Mouse (Mus musculus) right cerebral cortex, postnatal 14 days (tissue): ENCODE data around the gene Cldn19.

Experiments used
- DNase-seq: peaks from one replicate; pipeline ENCODE4 v3.0.0; 2022

Gene Cldn19

DNA sequence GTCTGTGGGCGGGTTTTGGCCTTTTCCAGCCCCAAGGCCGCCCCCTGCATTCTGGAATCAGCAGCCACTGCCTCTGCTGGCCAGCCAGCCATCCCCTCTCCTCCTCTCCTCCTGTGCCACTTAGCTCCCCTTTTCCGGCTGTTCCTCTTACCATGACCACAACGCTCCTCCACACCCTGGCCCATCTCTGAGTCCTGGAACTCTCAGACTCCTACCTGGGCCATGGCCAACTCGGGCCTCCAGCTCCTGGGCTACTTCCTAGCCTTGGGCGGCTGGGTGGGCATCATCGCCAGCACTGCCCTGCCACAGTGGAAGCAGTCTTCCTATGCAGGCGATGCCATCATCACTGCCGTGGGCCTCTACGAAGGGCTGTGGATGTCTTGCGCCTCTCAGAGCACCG, at the start of gene Cldn19:
TSS of gene Cldn19 (plus strand) at position 64 of the 400 bp plus-strand sequence.
- no peak for DNase-seq

DNA sequence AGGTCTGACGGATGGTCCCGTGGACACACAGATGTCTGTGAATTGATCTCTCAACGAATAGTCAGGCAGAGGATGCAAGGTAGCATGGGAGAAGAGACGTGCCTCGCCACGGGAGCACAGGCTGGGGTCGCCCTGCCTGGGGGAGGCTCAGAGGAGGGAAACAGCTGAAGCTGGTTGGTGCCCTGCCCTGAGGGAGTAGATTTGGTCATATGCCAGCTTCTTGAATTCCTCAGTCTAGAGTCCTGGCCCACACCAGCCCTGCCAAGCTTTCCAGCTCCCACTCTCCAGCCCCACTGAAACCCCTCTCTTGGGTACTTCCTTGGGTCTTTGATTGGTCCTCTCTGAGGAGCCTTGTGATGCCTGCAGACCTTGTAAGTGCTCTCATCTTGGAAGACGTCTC, 38.5 kb upstream of the Cldn19 start:
- DNase-seq, result no peak

DNA sequence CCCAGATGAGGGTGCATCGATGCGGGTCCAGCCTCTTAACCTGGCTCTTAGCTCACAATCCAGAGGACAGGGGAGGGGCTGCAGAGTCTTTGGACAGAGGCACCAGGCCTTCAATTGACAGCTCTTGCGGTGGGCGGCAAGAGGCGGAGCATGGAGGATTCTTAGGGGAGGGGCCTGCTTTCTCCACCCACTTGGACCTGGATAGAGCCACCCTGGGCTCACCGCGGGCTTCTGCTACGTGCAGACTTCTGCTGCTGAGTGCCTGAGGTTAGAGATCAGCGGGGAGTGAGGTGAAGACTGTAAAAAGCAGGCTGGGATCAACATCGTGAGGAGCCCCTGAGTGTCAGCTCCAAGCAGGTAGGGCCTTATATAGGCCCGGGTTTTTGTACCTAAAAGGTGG, 37.0 kb upstream of the Cldn19 start, which contains the start of gene Tmem269:
TSS of gene Tmem269 (minus strand) at position 49 of the 400 bp plus-strand sequence.
- no peak for DNase-seq

DNA sequence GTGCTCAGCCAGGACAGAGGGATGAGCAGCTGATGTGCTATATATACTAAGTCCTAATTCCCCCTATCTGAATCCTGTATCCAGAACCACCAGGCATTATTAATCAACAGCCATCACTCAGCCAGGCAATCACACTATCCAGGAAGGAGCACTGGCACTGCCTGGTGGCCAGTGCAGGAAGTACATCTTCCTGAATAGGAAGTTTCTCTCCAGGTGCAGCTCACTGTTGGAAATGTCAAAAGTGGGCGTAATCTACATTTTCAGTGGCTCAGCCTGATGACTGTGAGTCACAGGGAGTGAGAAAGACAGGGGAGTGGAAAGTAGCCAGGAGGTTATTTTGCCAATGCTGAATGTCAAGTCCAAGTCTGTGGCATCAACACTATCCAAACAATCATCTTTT, 31.5 kb upstream of the Cldn19 start:
- no peak for DNase-seq

DNA sequence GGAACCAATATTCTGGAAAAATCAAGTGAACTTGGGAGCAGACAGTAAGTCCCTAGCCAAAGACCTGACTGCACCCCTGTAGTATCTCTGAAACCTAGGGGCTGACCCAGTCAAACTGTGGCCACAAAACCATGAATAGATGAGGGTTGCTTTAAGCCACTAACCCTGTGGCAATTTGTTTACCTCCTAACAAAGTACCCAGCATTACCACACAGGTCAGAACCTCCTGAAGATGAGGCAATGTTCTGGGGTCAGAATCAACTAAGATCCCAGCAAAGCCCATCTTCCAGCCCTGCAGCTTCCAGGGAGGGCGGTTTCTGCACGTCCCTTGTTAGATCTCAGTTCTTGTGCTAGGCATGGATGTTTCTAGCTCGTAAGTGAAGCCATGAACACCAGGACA, 30.7 kb upstream of the Cldn19 start:
- DNase-seq, result no peak

- no peak for DNase-seq
These were observed 29.5 kb upstream of the Cldn19 start for GRCm38 (mm10) chr4:119225719-119226118.

DNA sequence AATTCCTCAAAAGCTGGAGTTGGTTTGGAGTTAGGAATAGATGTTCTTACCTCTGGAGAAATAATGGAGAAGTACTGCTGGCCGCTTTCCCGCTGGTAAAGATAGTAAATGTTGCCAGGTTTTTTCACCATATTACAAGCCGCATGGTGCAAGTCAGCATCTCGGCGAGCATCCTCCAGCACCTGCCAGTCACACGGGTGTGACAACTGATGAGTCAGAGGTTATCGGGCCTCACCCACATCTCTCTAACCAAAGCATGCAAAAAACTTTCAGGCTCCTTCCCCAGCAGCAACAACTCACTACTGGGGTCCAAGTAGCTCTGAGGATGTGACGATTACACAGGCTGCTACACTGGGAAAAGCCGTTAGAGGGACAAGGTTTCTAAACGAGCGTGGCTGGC, 28.5 kb upstream of the Cldn19 start:
- no peak for DNase-seq

DNA sequence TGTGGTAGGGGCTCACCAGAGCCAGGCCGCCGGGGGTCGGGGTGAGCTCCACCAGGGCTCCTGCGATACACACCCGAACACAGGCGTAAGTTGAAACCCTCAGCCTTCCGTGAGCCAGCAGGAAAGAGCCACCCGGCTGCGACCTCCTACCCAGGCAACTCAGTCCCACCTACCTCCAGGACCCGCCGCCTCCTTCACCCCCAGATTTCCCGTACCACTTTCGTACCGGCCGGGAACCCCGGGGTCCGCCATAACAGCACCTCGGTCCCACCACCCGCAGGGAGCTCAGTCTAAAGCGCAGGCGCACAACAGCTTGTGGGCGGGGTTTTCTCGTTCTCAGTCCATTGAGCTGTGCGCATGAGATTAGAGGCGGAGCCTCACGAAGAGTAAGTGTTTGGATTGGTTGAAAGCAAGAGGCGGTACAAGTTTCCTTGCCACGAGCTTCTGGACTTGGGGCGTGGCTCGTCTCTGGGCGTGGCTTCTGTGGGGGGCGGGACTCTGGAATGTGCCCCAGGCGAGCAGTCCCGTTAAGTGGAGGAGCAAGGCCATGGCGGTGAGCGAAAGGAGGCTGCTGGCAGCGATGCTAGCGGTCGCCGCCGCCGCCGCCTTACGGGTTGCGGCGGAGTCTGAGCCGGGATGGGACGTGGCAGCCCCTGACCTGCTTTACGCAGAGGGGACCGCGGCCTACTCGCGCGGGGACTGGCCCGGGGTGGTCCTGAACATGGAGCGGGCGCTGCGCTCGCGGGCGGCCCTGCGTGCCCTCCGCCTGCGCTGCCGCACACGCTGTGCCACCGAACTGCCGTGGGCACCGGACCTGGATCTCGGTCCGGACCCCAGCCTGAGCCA, 22.6 kb upstream of the Cldn19 start, which contains the start of the genes AU022252 and P3h1:
TSS of gene AU022252 (minus strand) at position 303 of the 846 bp plus-strand sequence.
TSS of gene P3h1 (plus strand) at position 506 of the 846 bp plus-strand sequence.
- DNase-seq, result peak; percentile 96

GRCm38 (mm10) chr4:119233256-119233901, 21.8 kb upstream of the Cldn19 start:
- peak; percentile 47 for DNase-seq

DNA sequence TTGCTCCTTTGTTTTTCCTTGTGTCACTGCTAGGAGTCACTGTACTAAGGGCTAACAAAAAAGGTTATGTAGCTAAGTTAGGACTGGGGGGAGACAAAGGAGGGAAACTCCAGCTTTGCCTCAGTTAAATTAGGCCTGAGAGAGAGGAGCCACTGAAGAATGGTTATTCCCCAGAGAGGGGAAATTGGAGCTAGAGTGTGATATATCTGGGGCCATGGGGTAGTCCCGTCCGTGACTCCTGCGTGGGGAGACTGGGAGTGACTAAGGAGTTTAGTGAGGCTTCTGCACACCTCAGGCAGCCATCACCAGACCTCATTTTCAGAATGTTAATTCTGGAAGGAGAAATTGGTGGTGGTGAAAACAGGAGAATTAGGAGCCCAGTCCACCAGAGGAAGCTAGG, 20.9 kb upstream of the Cldn19 start:
- no peak for DNase-seq

DNA sequence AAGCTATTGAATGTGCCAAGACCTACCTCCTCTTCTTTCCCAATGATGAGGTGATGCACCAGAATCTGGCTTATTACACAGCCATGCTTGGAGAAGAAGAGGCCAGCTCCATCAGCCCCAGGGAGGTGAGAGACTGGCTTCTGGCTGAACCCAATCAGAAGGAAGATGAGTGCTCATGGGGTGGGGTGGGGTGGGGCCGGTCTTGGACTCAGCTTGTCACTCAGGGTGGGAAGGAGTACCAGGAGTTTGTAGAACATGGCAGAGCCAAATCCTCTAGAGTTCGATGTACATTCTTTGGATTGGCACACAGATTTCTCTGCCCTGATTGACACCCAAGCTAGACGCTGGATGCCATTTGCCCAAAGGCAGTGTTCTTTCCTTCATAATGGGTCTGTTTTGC, 16.6 kb upstream of the Cldn19 start:
- DNase-seq, result no peak

GRCm38 (mm10) chr4:119239181-119239682, 16.0 kb upstream of the Cldn19 start:
- no peak for DNase-seq

- DNase-seq, result peak; percentile 60
These were observed 13.6 kb upstream of the Cldn19 start for GRCm38 (mm10) chr4:119241664-119242063.

DNA sequence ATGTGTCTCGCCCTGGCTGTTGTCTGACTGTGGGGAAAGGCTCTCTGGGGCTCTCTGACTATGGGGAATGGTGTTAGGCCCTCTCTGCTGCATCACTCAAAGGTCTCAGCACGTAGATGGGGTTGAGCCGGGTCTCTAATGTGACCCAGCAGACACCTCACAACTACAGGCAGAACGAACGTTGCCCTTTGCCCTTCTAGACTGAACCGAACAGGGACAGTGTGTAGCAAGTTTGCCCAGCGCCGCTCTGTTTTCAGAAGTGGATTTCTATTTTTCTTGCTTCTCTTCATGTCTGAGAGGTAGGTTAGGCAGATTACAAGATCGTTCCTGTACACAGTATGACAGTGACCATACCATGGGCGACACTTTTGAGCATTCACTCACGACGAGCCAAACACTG, 12.6 kb upstream of the Cldn19 start:
- no peak for DNase-seq

- peak; percentile 36 for DNase-seq
These were observed 10.6 kb upstream of the Cldn19 start for GRCm38 (mm10) chr4:119244468-119245240.

GRCm38 (mm10) chr4:119245556-119245955, 9.7 kb upstream of the Cldn19 start:
- peak; percentile 51 for DNase-seq

GRCm38 (mm10) chr4:119245961-119246360, 9.3 kb upstream of the Cldn19 start:
- no peak for DNase-seq

- no peak for DNase-seq
These were observed 8.5 kb upstream of the Cldn19 start for GRCm38 (mm10) chr4:119246688-119247225.

- DNase-seq, result peak; percentile 79
These were observed 7.6 kb upstream of the Cldn19 start for GRCm38 (mm10) chr4:119247462-119248235.

DNA sequence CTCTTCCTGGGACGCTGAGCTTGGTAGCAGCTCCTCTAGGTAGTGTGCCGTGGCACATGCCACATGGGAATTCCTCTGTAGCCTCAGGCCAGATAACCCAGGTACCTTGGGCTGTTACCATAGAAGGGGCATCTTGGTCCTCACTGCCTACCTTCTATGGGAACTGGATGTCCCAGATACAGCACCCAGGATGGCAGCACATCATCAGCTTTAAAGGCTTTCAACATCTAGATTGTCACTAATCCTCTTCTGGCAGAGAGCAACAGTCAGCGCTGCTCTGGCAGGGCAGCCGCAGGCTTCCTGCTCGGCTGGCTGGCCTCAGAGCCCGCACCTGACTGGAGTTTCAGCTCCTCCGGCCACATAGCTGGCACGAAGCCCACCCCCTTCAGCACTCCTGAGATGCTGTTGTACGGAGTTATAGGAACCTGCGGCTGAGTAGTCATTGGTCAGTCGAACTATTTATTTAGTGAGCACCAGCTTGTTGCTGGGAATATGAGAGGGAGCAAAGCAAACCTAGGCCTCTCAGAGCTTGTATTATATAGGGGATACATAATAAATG, 6.7 kb upstream of the Cldn19 start:
- DNase-seq, result no peak

- no peak for DNase-seq
These were observed 3.0 kb upstream of the Cldn19 start for GRCm38 (mm10) chr4:119252025-119252808.
